Mouse (Mus musculus) liver, embryonic 14.5 days (tissue): ENCODE results near the gene Ccdc117.

Experiments
- CTCF ChIP-seq: IDR thresholded peaks from 2 replicates; pipeline ENCODE4 v1.5.1; 2016; ENCODE audit warnings: antibody characterized with exemption, low read depth, control low read depth
- EP300 ChIP-seq: IDR thresholded peaks from 2 replicates; pipeline ENCODE4 v1.6.1; 2016; ENCODE audit warnings: antibody characterized with exemption, low read depth

- TF ChIP-seq CTCF (no peak), EP300 (no peak)
These were observed 19.1 kb downstream of the Ccdc117 start for GRCm38 (mm10) chr11:5522798-5523415.
